Mouse (Mus musculus): ENCODE results near the gene Nfia.

The Nfia gene

GRCm38 (mm10) chr4:97950341-97951071 is 178.0 kb downstream of the Nfia start:
- DNase-seq (ENCODE audit: low read depth) = peak; percentile 72

GRCm38 (mm10) chr4:97953886-97954285 is 181.4 kb downstream of the Nfia start:
- no peak for DNase-seq (ENCODE audit: low read depth)

- no peak for DNase-seq (ENCODE audit: low read depth)
These were observed 185.6 kb downstream of the Nfia start for GRCm38 (mm10) chr4:97958121-97958520.

- no peak for DNase-seq (ENCODE audit: low read depth)
These were observed 190.3 kb downstream of the Nfia start for GRCm38 (mm10) chr4:97962856-97963255.

- peak; percentile 57 for DNase-seq (ENCODE audit: low read depth)
These were observed 191.4 kb downstream of the Nfia start for GRCm38 (mm10) chr4:97963951-97964350.

GRCm38 (mm10) chr4:97968786-97969348 is 196.3 kb downstream of the Nfia start:
- DNase-seq (ENCODE audit: low read depth) = no peak

GRCm38 (mm10) chr4:97973064-97973463 is 200.5 kb downstream of the Nfia start:
- no peak for DNase-seq (ENCODE audit: low read depth)

GRCm38 (mm10) chr4:97974037-97974436 is 201.5 kb downstream of the Nfia start:
- peak; percentile 56 for DNase-seq (ENCODE audit: low read depth)

GRCm38 (mm10) chr4:97976891-97977290 is 204.4 kb downstream of the Nfia start:
- no peak for DNase-seq (ENCODE audit: low read depth)

GRCm38 (mm10) chr4:97984361-97984760 is 211.8 kb downstream of the Nfia start:
- no peak for DNase-seq (ENCODE audit: low read depth)

GRCm38 (mm10) chr4:97986056-97986734 is 213.7 kb downstream of the Nfia start:
- DNase-seq (ENCODE audit: low read depth) = no peak

GRCm38 (mm10) chr4:97986735-97987075 is 214.2 kb downstream of the Nfia start:
- no peak for DNase-seq (ENCODE audit: low read depth)

- DNase-seq (ENCODE audit: low read depth) = no peak
These were observed 216.2 kb downstream of the Nfia start for GRCm38 (mm10) chr4:97988703-97989102.

GRCm38 (mm10) chr4:97990431-97990830 is 217.9 kb downstream of the Nfia start:
- DNase-seq (ENCODE audit: low read depth) = peak; percentile 53

- DNase-seq (ENCODE audit: low read depth) = no peak
These were observed 218.9 kb downstream of the Nfia start for GRCm38 (mm10) chr4:97991395-97991794.

GRCm38 (mm10) chr4:97991880-97992279 is 219.3 kb downstream of the Nfia start:
- DNase-seq (ENCODE audit: low read depth) = no peak

GRCm38 (mm10) chr4:97995911-97996712 is 223.6 kb downstream of the Nfia start:
- no peak for DNase-seq (ENCODE audit: low read depth)

- no peak for DNase-seq (ENCODE audit: low read depth)
These were observed 224.8 kb downstream of the Nfia start for GRCm38 (mm10) chr4:97997151-97997817.

- no peak for DNase-seq (ENCODE audit: low read depth)
These were observed 229.7 kb downstream of the Nfia start for GRCm38 (mm10) chr4:98002206-98002605.

- DNase-seq (ENCODE audit: low read depth) = peak; percentile 39
These were observed 231.0 kb downstream of the Nfia start for GRCm38 (mm10) chr4:98003323-98004107.

GRCm38 (mm10) chr4:98004108-98004625 is 231.6 kb downstream of the Nfia start:
- DNase-seq (ENCODE audit: low read depth) = peak; percentile 88
